Mouse (Mus musculus) brown adipose tissue, adult 24 weeks (tissue): ENCODE measurements around the gene Gm3500. TPM values are rescaled to one million over a fixed set of nuclear protein-coding genes. Genes with fewer than 3 reads are reported as not detected.
"Not testable (repeated sequence)": the region's sequence is repeated elsewhere in the genome, so short reads cannot be mapped to it uniquely, and the experiment has no call there.

Source experiments
- H3K27ac ChIP-seq: fragments of 200-500 bp; replicated peaks from 2 replicates; pipeline ENCODE4 v1.5.1; 2012; ENCODE audit warnings: low read depth, mild to moderate bottlenecking, low read length
- H3K4me1 ChIP-seq: fragments of 200-500 bp; 2 replicates; pipeline ENCODE4 v1.6.1; 2012; ENCODE audit warnings: low read length, mixed read lengths; ENCODE audit not compliant: control insufficient read depth, insufficient read depth, insufficient read length
- H3K4me3 ChIP-seq: fragments of 200-500 bp; 2 replicates; pipeline ENCODE4 v1.5.1; 2012; ENCODE audit warnings: low read depth, mild to moderate bottlenecking, low read length, moderate library complexity; ENCODE audit not compliant: insufficient read depth
- polyA plus RNA-seq: library from polyadenylated mRNA; stranded (reverse); fragments of >200 nt; gene quantifications from 2 replicates; pipeline ENCODE4 v1.2.4, GENCODE M21; 2012; ENCODE audit not compliant: missing spikeins, insufficient read depth, insufficient read length

Gm3500 gene
- polyA plus RNA-seq = not detected in 2 replicates

DNA sequence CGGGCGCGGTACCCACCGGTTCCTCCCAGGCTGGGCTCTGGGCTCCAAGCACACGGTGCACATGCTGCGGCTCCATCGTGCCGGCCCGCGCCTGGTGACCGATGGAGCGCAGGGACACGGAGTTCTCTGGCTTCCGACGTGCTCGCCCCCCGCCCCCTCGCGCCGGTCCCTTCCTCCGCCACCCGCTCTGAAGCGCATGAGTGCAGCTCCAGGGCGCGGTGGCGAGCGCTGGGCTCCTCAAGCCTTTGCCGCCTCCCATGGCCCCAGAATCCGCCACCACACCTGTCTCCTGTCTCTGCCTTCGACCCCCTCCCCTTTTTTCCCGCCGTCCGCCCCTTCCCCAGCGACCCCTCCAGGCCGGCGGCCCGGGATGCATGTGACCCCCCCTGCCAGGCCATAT lies at the start of gene Gm3500:
TSS of gene Gm3500 (minus strand) at position 101 of the 400 bp plus-strand sequence.
- H3K4me3 ChIP-seq, H3K27ac ChIP-seq, H3K4me1 ChIP-seq: not testable (repeated sequence)

DNA sequence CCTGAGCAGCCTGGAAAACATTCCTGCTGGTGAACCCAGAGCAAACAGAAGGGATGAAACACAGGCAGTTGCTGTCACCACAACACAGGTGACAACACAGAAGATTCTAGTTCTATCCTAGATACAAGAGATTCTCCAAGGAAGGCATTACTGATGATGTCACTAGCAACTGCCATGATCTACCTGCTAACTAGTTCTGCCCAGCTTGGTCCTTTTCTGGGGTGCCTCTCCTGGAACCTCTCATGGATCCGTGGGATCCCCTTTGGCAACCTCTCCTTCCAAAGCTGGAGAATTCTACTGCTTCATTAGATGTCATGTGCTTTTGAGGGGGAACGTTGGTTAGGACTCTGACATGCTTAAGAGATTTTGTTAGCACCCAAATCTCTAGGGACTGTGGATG lies 54.0 kb downstream of the Gm3500 start, which contains the start of gene Gm3542:
TSS of gene Gm3542 (minus strand) at position 101 of the 400 bp plus-strand sequence.
- H3K4me3 ChIP-seq, H3K27ac ChIP-seq: not testable (repeated sequence)

More for the DNA sequence above, 54.0 kb downstream of the Gm3500 start, which contains the start of gene Gm3542:
- not testable (repeated sequence) for H3K4me1 ChIP-seq

Other genes starting within 250 kb of the Gm3500 start
- gene Gm3317, start 224.5 kb downstream of the Gm3500 start, polyA plus RNA-seq = not detected in 2 replicates
- gene Gm8271, start 203.3 kb downstream of the Gm3500 start, polyA plus RNA-seq = not detected in 2 replicates
- gene Gm3526, start 128.5 kb downstream of the Gm3500 start, polyA plus RNA-seq = not detected in 2 replicates
- not detected in 2 replicates for gene Gm3542, start 54.1 kb downstream of the Gm3500 start, polyA plus RNA-seq
- not detected in 2 replicates for gene Gm3194, start 66.4 kb upstream of the Gm3500 start, polyA plus RNA-seq
- not detected in 2 replicates for gene Gm8246, start 88.8 kb upstream of the Gm3500 start, polyA plus RNA-seq
- gene Gm3187, start 95.2 kb upstream of the Gm3500 start, polyA plus RNA-seq = not detected in 2 replicates
- not detected in 2 replicates for gene Gm3488, start 112.6 kb upstream of the Gm3500 start, polyA plus RNA-seq
- not detected in 2 replicates for gene Gm3532, start 149.4 kb upstream of the Gm3500 start, polyA plus RNA-seq
- not detected in 2 replicates for gene Gm8265, start 244.0 kb upstream of the Gm3500 start, polyA plus RNA-seq